Mouse (Mus musculus) intestine, embryonic 15.5 days (tissue): ENCODE results near the gene Aamdc. TPM values are rescaled to one million over a fixed set of nuclear protein-coding genes. Genes with fewer than 3 reads are reported as not detected.
A peak's percentile ranks its signal among the peaks of the same experiment; 100 is the strongest.

Source experiments
- ATAC-seq: fragments of 200-750 bp; cut with Nextera tagmentation; 2 replicates; pipeline ENCODE4 v1.8.0; 2017; ENCODE audit warnings: moderate TSS enrichment, moderate library complexity
- H3K27ac ChIP-seq: fragments of 300-500 bp; sonication (generic); 2 replicates; pipeline ENCODE4 v1.5.1; 2015; ENCODE audit warnings: mild to moderate bottlenecking, inconsistent platforms
- H3K27me3 ChIP-seq: fragments of 300-500 bp; sonication (generic); replicated peaks from 2 replicates; pipeline ENCODE4 v1.6.1; 2015; ENCODE audit warnings: inconsistent platforms
- H3K36me3 ChIP-seq: fragments of 300-500 bp; sonication (generic); 2 replicates; pipeline ENCODE4 v1.6.1; 2015; ENCODE audit warnings: inconsistent platforms
- H3K4me1 ChIP-seq: fragments of 300-500 bp; sonication (generic); replicated peaks from 2 replicates; pipeline ENCODE4 v1.6.1; 2015; ENCODE audit warnings: inconsistent platforms
- H3K4me2 ChIP-seq: fragments of 300-500 bp; sonication (generic); replicated peaks from 2 replicates; pipeline ENCODE4 v1.6.1; 2015; ENCODE audit warnings: mild to moderate bottlenecking, inconsistent platforms
- H3K4me3 ChIP-seq: fragments of 300-500 bp; sonication (generic); replicated peaks from 2 replicates; pipeline ENCODE4 v1.5.1; 2015; ENCODE audit warnings: inconsistent platforms
- H3K9ac ChIP-seq: fragments of 300-500 bp; sonication (generic); 2 replicates; pipeline ENCODE4 v1.6.1; 2015; ENCODE audit warnings: inconsistent platforms
- H3K9me3 ChIP-seq: fragments of 300-500 bp; sonication (generic); 2 replicates; pipeline ENCODE4 v1.6.1; 2016; ENCODE audit warnings: inconsistent platforms
- WGBS: fragments of 180-500 bp; shearing (Covaris S2); methylation state at CpG from one replicate; pipeline ENCODE4 v1.1.7; 2015; 5-methylcytosine and 5-hydroxymethylcytosine counted together
- polyA plus RNA-seq: library from polyadenylated mRNA; unstranded; fragments of >200 nt; fragmentation: Nextera tagmentation; extraction: Ambion mirVana; gene quantifications from 2 replicates; pipeline ENCODE4 v1.2.1, GENCODE M21; 2015

The Aamdc gene
- polyA plus RNA-seq, 1 experiment from 2014 or later, result 54.5 TPM

GRCm38 (mm10) chr7:97578361-97579066, 783 bp downstream of the Aamdc start:
- Histone ChIP-seq H3K9me3 (no peaks in the 10 kb centered on the region), H3K4me2 (peak overlapping the region; percentile 76), H3K27me3 (no peaks in the 10 kb centered on the region), H3K4me1 (peaks cover 2% of the 10 kb centered on the region; the same call in 1 of the 2 replicates), H3K27ac (peak overlapping the region; percentile 95), H3K36me3 (no peaks in the 10 kb centered on the region), H3K9ac (peak overlapping the region; percentile 65), H3K4me3 (peak overlapping the region; percentile 99)
- peak; percentile 1 for ATAC-seq
- WGBS, result 21% methylated on average over 8 of the region's 8 CpGs

- H3K36me3 ChIP-seq, result no peaks in the 10 kb centered on the region
- no peaks in the 10 kb centered on the region for H3K27me3 ChIP-seq
- 91% methylated on average over 1 of the region's 1 CpGs for WGBS
- H3K27ac ChIP-seq, result no peak overlapping the region
- no peaks in the 10 kb centered on the region for H3K9me3 ChIP-seq
- no peak for ATAC-seq
- no peak overlapping the region for H3K4me3 ChIP-seq
- H3K4me1 ChIP-seq, result no peaks in the 10 kb centered on the region
- H3K9ac ChIP-seq, result no peak overlapping the region
- no peak overlapping the region for H3K4me2 ChIP-seq
These were observed 8.9 kb downstream of the Aamdc start for GRCm38 (mm10) chr7:97570389-97570788.

GRCm38 (mm10) chr7:97569372-97569771, 9.9 kb downstream of the Aamdc start:
- no peak overlapping the region for H3K27ac ChIP-seq
- no peak overlapping the region for H3K9ac ChIP-seq
- H3K9me3 ChIP-seq, result no peaks in the 10 kb centered on the region
- no peaks in the 10 kb centered on the region for H3K4me1 ChIP-seq
- no peaks in the 10 kb centered on the region for H3K27me3 ChIP-seq
- ATAC-seq, result no peak
- no peak overlapping the region for H3K4me3 ChIP-seq
- H3K4me2 ChIP-seq, result no peak overlapping the region
- WGBS, result 76% methylated on average over 4 of the region's 4 CpGs
- no peaks in the 10 kb centered on the region for H3K36me3 ChIP-seq

DNA sequence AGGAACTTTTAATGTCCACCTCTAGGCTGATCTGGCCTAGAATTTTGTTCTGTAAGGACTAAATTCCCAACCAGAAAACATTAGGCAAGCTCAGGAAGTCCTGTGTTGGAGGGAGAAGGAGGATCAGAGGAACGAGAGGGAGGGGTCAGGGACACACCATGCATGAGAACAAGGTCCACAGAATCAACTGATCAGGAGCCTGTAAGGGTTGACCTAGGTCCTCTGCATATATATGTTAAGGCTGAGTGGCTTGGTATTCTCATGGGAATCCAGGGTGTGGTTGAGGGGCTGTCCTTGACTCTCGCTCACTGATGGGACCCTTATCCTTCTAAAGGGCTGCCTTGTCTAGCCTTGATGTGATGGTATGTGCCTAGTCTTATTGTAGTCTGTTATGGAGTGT, 15.7 kb downstream of the Aamdc start:
- no peaks in the 10 kb centered on the region for H3K27me3 ChIP-seq
- no peaks in the 10 kb centered on the region for H3K9me3 ChIP-seq
- H3K4me3 ChIP-seq, result no peak overlapping the region
- WGBS, result 85% methylated on average over 2 of the region's 2 CpGs
- no peaks in the 10 kb centered on the region for H3K4me1 ChIP-seq
- H3K4me2 ChIP-seq, result no peak overlapping the region
- H3K27ac ChIP-seq, result no peak overlapping the region
- no peak for ATAC-seq
- H3K9ac ChIP-seq, result no peak overlapping the region
- no peaks in the 10 kb centered on the region for H3K36me3 ChIP-seq

GRCm38 (mm10) chr7:97550673-97551072, 28.6 kb downstream of the Aamdc start:
- 89% methylated on average over 9 of the region's 9 CpGs for WGBS
- no peak overlapping the region for H3K4me3 ChIP-seq
- no peak overlapping the region for H3K9ac ChIP-seq
- no peaks in the 10 kb centered on the region for H3K27me3 ChIP-seq
- H3K4me2 ChIP-seq, result no peak overlapping the region
- H3K9me3 ChIP-seq, result no peaks in the 10 kb centered on the region
- H3K36me3 ChIP-seq, result no peaks in the 10 kb centered on the region
- H3K4me1 ChIP-seq, result no peaks in the 10 kb centered on the region
- H3K27ac ChIP-seq, result no peak overlapping the region
- ATAC-seq, result no peak

DNA sequence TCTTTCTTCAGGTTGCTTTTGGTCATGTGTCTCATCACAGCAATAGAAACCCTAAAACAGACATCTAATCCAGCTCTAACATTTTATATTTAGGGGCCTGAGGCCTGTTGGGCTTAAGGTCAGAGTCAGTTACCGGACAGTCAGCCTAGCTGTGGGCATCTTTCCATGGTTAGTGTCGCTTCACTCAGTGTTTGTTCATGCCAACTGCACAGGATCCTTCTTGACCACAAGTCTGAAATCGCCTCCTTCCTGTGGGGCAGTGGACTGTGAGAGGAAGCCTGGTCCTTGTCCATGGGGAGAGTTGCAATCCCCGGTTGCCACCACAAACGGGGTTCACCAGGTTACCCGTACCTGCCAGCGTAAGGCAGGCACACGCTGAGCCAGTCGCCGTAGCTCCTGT, 30.0 kb downstream of the Aamdc start:
- no peak overlapping the region for H3K4me3 ChIP-seq
- no peak for ATAC-seq
- no peaks in the 10 kb centered on the region for H3K27me3 ChIP-seq
- H3K9me3 ChIP-seq, result no peaks in the 10 kb centered on the region
- no peak overlapping the region for H3K27ac ChIP-seq
- H3K4me1 ChIP-seq, result no peaks in the 10 kb centered on the region
- H3K4me2 ChIP-seq, result no peak overlapping the region
- no peaks in the 10 kb centered on the region for H3K36me3 ChIP-seq
- WGBS, result 92% methylated on average over 10 of the region's 10 CpGs
- H3K9ac ChIP-seq, result no peak overlapping the region

DNA sequence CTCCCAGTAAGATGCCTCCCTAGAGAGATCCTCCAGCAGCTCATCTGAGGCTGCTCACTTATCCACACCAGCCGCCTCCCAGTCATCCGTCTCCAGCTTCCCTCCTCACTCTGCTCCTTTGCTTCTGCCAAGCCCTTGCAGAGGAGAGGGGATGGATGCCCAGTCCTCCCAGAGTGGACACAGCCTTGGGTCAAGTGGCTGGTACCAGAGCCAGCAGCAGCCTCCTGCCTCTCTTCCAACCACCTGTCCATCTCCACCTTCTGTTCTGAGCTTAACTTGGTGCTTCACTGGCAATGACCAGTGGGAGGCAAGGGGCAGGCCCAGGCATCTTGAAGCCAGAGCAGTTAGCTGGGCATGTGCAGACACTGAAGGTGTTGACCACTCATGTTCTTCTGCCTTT, 32.8 kb downstream of the Aamdc start:
- 86% methylated on average over 2 of the region's 2 CpGs for WGBS
- no peak overlapping the region for H3K9ac ChIP-seq
- H3K36me3 ChIP-seq, result peaks cover 2% of the 10 kb centered on the region; the same call in 1 of the 2 replicates
- H3K27ac ChIP-seq, result no peak overlapping the region
- H3K4me1 ChIP-seq, result no peaks in the 10 kb centered on the region
- H3K27me3 ChIP-seq, result no peaks in the 10 kb centered on the region
- H3K4me3 ChIP-seq, result no peak overlapping the region
- no peak overlapping the region for H3K4me2 ChIP-seq
- no peaks in the 10 kb centered on the region for H3K9me3 ChIP-seq
- ATAC-seq, result no peak

- no peak overlapping the region for H3K27ac ChIP-seq
- peaks cover 33% of the 10 kb centered on the region for H3K36me3 ChIP-seq
- no peak for ATAC-seq
- H3K4me1 ChIP-seq, result no peaks in the 10 kb centered on the region
- WGBS, result 88% methylated on average over 5 of the region's 5 CpGs
- H3K9ac ChIP-seq, result no peak overlapping the region
- no peak overlapping the region for H3K4me2 ChIP-seq
- H3K27me3 ChIP-seq, result no peaks in the 10 kb centered on the region
- H3K4me3 ChIP-seq, result no peak overlapping the region
- no peaks in the 10 kb centered on the region for H3K9me3 ChIP-seq
These were observed 42.7 kb downstream of the Aamdc start for GRCm38 (mm10) chr7:97536571-97536970.

DNA sequence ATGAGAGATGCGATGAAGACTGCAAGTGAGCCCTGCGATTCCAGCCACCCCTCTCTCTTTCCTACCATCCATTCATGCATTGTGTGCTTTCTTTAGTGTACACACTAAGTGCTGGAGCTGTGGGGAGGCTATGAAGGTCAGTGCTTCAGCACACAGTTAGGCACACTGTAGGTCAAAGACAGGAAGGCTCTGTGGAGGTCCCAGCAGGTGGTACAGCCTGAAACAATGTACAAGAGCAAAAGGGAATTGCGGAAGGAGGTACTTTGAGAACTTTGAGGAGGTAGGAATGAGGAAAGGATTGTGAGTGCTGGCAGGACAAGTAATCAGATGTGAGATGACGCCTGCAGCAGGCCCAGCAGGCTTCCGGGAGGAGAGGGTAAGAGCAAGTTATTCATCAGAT, 43.8 kb downstream of the Aamdc start:
- Histone ChIP-seq H3K4me3 (no peak overlapping the region), H3K27ac (no peak overlapping the region), H3K9ac (no peak overlapping the region), H3K4me2 (no peak overlapping the region), H3K36me3 (peaks cover 35% of the 10 kb centered on the region), H3K9me3 (no peaks in the 10 kb centered on the region), H3K4me1 (no peaks in the 10 kb centered on the region), H3K27me3 (no peaks in the 10 kb centered on the region)
- WGBS, result 92% methylated on average over 5 of the region's 5 CpGs
- ATAC-seq, result no peak

DNA sequence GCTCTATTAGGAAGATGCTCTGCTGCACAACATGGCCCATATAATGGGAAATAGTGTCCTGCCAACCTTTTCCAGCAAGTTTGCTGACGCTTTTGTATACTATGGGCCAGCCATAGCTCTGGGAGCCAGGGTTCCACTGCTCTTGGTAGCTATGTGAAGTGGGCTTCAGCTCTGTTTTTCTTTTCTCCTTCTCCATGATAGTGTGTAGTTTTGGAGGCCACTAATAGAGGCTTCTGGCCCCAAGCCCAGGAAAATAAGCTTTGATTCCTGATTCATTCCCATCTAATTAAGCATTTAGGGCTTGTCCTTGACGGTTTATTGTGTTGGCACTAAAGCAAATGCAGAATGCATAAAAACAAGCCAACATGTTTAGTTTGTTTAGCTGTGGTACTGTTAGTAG, 59.4 kb downstream of the Aamdc start:
- Histone ChIP-seq H3K4me1 (no peaks in the 10 kb centered on the region), H3K4me3 (no peak overlapping the region), H3K27ac (no peak overlapping the region), H3K36me3 (0 out of 2 replicates have a peak, but pooled peaks cover 9% of the 10 kb centered on the region), H3K9ac (no peak overlapping the region), H3K27me3 (no peaks in the 10 kb centered on the region), H3K4me2 (no peak overlapping the region), H3K9me3 (no peaks in the 10 kb centered on the region)
- WGBS, result 87% methylated on average over 2 of the region's 2 CpGs
- no peak for ATAC-seq

DNA sequence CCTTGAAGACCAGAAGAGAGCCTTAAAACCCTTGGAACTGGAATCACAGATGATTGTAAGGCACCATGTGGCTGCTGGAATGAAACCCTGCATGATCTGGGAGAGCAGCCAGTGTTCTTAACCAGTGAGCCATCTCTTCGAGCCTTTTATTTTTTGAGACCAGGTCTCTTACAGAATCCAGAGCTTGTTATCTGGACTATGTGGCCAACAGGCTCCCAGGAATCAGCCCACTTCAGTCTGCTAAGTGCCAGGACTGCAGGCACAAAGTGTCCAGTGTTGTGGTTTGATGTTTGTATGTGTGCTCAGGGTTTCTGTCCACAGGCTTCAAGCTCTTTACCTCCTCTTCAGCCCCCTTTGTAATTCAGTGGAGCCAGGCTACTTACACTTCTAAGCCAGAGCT, 64.5 kb downstream of the Aamdc start:
- H3K4me2 ChIP-seq, result no peak overlapping the region
- no peak overlapping the region for H3K9ac ChIP-seq
- H3K36me3 ChIP-seq, result peaks cover 16% of the 10 kb centered on the region; the same call in 1 of the 2 replicates
- H3K4me1 ChIP-seq, result no peaks in the 10 kb centered on the region
- WGBS, result 75% methylated on average over 1 of the region's 1 CpGs
- H3K27me3 ChIP-seq, result no peaks in the 10 kb centered on the region
- H3K4me3 ChIP-seq, result no peak overlapping the region
- no peak overlapping the region for H3K27ac ChIP-seq
- no peaks in the 10 kb centered on the region for H3K9me3 ChIP-seq
- ATAC-seq, result no peak

- Histone ChIP-seq H3K36me3 (no peaks in the 10 kb centered on the region), H3K4me2 (no peak overlapping the region), H3K4me3 (no peak overlapping the region), H3K9ac (no peak overlapping the region), H3K4me1 (no peaks in the 10 kb centered on the region), H3K27me3 (no peaks in the 10 kb centered on the region), H3K9me3 (no peaks in the 10 kb centered on the region), H3K27ac (no peak overlapping the region)
- no peak for ATAC-seq
- WGBS, result 81% methylated on average over 5 of the region's 5 CpGs
These were observed 78.6 kb downstream of the Aamdc start for GRCm38 (mm10) chr7:97500555-97501209.
